Mouse (Mus musculus): ENCODE measurements at regions not wholly inside any gene's neighbourhood (a gene's known extent, or its start where the extent isn't known, plus 50 kb on each side); places are given as distances from the start of the nearest gene placed in this dataset.

- no peak for TF ChIP-seq CTCF (IDR thresholded peaks at IDR 0.05)
- TF ChIP-seq EP300 (IDR thresholded peaks at IDR 0.05): no peak
Observed at GRCm38 (mm10) chr17:66266803-66267202, 143.5 kb downstream of the Ddx11 start.

Measured in lung, postnatal 0 days (tissue).